Mouse (Mus musculus) heart, adult 18-20 months (tissue): Measurements from ENCODE around the gene Nfia. TPM values are rescaled to one million over a fixed set of nuclear protein-coding genes. Genes with fewer than 3 reads are reported as not detected.
A peak's percentile ranks its signal among the peaks of the same experiment; 100 is the strongest.

Experiments used
- DNase-seq, 2 experiments: peaks; one replicate each; pipeline ENCODE4 v3.0.0; 2021 to 2022; ENCODE audit warnings: mixed read lengths in 1 of 2
- total RNA-seq, 2 experiments: library from RNA; stranded (reverse); gene quantifications; 2 replicates each; pipeline ENCODE4 v1.2.3; 2021

Nfia gene
- total RNA-seq, 2 experiments from 2014 or later = 115 to 127 TPM

GRCm38 (mm10) chr4:97839406-97840101, 67.0 kb downstream of the Nfia start:
- DNase-seq = no peak

- DNase-seq = no peak
These were observed 67.9 kb downstream of the Nfia start for GRCm38 (mm10) chr4:97840227-97841062.

DNA sequence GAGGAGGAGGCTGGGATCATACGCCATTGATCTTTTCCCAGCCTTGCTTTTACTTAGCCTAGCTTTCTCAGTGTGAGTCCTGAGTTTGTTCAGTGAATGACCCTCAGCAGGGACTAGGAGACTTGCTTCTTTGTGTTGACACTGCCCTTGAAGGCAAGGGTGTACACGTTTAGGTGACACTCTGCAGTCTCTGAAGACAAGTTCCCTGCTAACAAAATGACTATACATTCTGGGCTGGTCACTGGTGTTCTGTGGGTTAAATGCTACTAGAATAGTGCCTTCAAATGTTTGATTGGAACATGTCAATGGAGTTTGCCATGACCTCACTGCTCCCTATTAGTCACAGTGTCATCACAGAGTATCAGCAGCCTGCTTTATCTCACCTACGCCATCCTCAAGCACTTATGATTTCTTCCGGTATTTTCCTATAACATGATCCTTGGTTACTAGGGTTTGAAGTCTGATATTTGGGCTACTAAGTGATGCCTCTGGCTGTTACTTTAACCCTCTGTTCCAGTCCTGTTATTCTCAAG, 68.6 kb downstream of the Nfia start:
- DNase-seq = no peak

DNA sequence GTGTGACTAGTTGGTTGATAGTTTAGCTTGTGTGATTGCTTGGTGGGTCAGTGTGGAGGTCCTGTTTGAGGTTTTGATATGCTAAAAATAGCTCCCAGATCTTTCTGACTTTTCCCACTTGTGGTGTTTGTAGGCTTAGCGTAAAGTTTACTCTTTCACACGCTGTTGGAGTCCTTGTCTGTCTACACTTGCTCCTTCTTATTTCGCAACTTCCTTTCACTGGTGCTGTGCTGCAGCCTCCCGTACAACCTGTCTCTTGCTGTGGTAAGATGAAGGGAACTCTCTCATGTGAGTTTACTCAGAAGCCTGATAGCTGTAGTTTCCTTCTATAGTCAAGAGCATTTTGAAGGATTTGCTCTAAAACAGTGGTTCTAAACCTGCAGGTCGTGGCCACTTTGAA, 69.2 kb downstream of the Nfia start:
- DNase-seq = no peak

DNA sequence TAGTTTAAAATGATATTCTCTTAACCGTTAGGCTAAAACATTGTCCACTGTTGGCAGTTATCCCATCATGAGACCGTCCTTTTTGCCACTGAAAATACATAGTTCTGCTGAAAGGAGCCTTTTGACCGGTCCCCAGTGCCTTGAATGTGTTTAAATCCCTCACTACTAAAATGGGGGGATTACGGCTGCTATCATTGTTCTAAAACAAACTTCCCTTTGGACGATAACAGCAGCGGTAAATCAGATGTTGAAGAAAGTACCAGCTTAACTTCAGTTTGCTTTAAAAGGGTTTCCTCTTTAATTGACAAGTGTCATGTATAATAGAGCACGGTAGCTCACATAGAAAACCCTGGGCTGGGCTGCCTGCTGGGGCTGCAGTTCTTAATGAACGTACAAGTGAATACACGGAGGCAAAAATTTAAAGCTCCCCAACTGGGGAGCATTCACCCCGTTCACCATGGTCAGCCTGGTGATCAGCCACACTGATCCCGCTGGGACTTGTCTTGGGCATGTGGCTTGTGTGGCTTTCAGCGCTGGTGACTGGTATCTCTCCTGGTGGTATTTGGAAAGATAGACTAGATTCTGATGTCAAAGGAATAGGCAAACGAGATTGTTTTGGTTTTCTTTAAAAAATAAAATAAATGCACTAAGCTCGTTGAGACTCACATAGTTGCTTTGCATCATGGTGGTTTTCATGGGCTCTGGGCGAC, 71.6 kb downstream of the Nfia start:
- DNase-seq = no peak

DNA sequence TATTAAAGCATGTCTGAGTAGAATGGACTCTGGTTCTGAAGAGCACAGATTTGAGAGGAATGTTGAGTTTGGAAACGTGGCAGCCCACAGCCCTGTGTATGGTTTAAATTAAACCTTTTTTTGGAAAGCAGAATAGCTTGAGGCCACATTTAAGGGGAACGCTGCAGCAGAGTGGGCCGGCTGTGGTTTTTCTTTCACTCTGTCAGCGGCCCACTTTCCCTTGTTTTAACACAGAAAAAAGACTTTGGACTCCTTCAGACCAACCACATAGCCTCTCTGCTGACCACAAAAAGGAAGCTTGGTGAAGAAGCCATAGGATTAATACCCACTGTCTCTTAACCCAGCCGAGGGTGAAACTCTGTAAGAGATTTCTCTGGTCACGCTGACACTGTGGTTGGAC, 72.4 kb downstream of the Nfia start:
- no peak for DNase-seq

DNA sequence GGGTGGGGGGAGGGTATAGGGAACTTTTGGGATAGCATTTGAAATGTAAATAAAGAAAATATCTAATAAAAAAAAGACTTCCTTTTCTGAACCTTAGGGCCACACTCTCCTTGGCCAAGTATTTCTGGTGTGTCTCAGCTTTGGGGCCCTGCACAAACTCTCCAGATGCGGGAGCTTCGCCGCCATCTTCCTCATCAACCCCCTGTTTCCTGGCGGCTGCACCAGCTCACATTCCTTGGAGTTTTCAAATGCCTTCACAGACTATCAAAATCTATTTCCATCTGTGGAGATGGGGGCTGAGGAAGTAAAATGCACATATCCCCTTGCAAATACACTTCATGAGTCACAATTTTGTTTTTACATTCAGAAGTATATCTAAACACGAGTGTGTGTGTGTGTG, 75.1 kb downstream of the Nfia start:
- no peak for DNase-seq

GRCm38 (mm10) chr4:97850991-97851390, 78.5 kb downstream of the Nfia start:
- DNase-seq = no peak

DNA sequence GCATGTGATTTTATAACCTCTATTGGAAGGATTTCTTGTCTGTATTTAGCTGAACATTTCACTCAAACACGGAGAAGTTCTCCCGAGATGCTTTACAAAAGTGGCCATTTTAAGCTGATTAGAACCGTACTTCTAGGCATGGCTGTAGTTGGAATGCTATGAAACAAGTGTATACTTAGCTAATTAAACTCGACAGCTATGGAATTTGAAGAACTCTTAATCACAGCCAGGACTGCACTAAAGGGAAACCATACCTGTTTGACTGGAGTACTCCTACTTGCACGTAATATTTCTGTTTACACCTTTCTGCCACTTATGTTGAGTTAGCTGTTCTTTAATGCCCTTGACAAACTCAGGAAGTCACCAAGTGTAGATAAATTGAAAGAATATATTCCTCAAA, 79.2 kb downstream of the Nfia start:
- DNase-seq = no peak

GRCm38 (mm10) chr4:97852626-97853025, 80.1 kb downstream of the Nfia start:
- DNase-seq = no peak

- no peak for DNase-seq
These were observed 82.2 kb downstream of the Nfia start for GRCm38 (mm10) chr4:97854779-97855178.

DNA sequence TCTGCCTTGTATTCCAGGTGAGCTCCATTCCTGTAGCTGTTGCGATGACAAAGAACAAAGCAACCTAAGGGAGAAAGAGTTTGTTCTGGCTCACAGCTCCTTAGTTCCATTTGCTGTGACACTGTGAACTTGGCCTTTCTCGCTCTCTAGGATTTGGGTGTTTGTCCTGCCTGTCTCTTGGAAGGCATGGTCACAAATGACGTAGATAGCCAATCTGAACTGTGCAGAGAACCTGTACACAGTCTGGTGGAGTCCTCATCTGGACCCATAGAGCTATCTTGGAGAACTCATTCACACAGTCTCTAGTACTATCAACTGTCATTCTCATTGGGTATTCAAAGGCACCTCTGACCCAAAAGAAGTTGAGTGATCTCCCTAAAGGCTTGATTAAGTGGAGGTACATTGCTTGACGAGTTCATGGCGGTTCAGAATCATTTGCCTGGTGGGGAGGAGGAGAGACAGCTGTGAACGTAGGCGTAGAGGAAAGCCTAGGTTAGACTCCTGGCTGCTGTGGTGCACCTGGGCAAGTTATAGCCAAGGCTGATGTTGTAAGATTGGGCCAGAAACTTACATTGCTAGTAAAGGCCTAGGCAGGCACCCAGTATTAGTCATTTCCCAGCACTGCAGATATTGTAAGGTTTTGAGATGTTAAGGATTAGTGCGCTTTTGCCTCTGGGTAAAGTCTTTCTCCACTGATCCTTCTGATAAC, 83.3 kb downstream of the Nfia start:
- DNase-seq = no peak

DNA sequence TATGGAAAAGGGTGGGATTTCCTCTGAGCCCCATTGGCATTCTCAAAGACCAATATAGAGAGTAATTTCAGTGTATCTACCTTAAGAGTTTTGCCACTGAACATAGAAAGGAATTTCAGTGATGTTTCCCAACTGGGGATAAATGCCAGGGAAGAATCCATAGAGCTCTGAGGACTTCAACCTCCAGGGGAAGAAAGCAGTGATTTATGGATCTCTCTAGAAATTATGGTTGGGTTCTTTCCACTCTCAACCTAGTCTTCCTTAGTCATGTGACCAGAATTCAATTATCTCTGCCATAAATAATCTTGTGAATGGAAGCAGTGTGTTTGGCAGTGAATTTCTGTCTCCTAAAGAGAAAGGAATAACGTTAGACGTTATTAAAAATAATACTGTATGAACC, 85.0 kb downstream of the Nfia start:
- no peak for DNase-seq

DNA sequence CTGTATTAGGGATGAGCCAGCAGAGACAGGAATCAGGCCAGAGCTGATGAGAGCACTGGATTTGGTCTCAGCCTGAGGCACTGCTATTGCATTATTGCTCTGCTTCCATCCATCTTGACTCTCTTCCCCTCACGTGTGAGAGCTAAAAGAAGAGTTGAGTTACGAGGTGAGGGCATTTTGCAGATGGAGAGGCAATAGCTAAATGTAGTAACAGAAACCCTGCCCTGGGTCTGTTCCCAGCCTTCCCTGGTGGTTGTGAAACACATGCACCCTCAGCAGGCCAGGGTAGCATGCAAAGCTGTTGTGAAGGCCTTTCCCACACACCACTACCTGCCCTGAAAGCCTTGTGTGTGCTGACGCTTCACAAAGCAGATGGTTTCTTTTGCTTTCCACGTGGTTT, 86.9 kb downstream of the Nfia start:
- peak; percentile 67 to 72 for DNase-seq

GRCm38 (mm10) chr4:97860376-97860775, 87.8 kb downstream of the Nfia start:
- DNase-seq = peak in 1 of 2 experiments; percentile 60

DNA sequence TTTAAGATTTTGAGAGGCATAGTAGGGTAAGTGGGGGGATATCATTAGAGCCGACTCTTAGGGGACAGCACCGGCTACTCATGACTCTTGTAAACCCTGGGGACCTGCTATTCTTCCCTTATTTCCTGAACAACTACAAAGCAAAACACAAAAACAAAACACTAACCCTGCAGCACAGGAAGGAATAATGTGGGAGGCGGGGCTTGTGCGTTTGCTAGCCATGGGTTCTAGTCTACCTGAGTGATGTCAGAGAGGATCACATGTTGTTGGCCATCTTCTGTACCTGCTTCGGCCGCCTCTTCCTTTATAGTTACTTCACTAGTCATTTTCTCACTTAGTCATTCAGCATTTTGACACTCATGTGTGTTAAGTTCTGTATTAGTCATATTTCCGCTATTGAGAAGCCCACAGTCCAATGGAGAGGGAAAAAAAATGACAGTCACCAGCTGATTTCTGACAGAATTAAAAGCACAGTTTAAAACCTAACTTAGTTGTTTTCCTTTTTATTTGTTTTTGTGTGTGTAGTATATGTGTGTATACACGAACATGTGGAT, 88.3 kb downstream of the Nfia start:
- no peak for DNase-seq

GRCm38 (mm10) chr4:97862379-97862778, 89.8 kb downstream of the Nfia start:
- no peak for DNase-seq

DNA sequence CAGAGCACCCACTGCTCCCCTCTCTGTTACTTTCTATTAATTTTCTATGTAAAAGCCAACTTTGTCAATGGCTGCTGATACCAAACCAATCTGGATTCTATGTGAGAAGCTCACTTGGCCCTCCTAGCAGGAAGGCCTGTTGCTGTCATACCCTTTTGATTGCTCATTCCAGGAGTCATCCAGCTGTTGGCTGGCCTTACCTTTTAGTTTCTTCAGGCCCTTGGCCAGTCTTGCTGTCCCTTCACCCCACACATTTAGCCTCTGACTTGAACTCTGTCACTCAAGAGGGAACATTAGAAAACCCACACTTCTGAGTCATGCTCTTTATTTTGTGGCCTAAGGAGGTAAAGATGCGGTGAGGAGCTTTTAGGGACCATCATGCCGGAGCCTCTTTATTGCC, 91.7 kb downstream of the Nfia start:
- DNase-seq = no peak

DNA sequence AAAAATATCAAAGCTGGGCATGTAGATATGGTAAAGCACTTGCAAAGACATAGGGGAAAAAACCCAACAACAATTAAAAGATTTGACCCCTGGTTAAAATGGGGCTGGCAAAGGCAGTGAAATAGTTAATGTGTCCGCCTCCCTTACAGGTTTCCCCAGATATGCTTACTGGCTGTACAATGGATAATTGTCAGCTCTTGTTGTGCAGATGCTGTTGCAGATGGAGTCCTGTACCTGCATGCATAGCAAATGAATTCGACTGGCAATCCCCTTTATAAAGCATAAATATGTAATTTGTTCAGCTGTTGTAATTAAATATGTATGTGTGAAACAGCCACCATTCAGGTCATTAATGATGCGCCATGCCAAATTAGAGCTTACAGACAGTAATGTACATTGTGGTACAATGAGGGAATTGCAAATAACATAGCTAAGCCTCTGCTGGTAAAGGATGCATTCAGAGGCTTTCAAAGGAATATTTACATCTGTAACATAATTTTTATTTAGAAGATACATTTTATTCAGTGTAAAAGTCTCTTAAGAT, 92.9 kb downstream of the Nfia start:
- no peak for DNase-seq

DNA sequence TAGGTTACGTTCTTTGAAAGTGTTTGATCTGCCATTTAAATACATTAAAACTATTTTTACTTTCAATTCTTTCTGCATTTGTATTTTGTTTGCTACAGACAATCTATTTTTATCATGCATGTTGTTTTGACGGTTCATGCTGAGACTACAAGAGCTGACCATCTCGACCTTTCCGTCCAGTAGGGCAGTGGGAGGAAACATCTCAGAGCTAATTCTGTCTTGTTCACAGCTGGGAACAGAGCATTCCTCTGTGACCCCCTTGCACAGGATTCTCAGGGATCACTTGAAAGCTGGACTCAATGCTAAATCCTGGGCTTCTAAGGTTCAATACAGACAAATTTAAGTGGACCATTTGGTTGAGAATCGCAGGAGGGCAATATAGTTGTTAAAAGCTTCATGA, 93.9 kb downstream of the Nfia start:
- peak; percentile 70 to 83 for DNase-seq

- DNase-seq = peak; percentile 82 to 84
These were observed 95.9 kb downstream of the Nfia start for GRCm38 (mm10) chr4:97868307-97868937.
